Mouse (Mus musculus): Measurements from ENCODE around the gene Col16a1. TPM values are rescaled to one million over a fixed set of nuclear protein-coding genes. Genes with fewer than 3 reads are reported as not detected.
A peak's percentile ranks its signal among the peaks of the same experiment; 100 is the strongest.

Gene Col16a1
- polyA plus RNA-seq, 1 experiment from 2014 or later: 2.5 TPM

- no peak overlapping the region for H3K27ac ChIP-seq
- no peaks in the 10 kb centered on the region for H3K9me3 ChIP-seq (replicated peaks)
- ATAC-seq: no peak
- no peak overlapping the region for H3K4me2 ChIP-seq
- H3K4me3 ChIP-seq: no peak overlapping the region
- 72% methylated on average over 8 of the region's 8 CpGs for WGBS
- peaks cover 61% of the 10 kb centered on the region for H3K36me3 ChIP-seq (ENCODE audit: poor library complexity, severe bottlenecking)
- H3K27me3 ChIP-seq: no peaks in the 10 kb centered on the region
- H3K4me1 ChIP-seq: no peaks in the 10 kb centered on the region
- H3K9ac ChIP-seq: no peak overlapping the region
Observed at GRCm38 (mm10) chr4:130121560-130121959, 73.9 kb downstream of the Col16a1 start.

- 85% methylated on average over 5 of the region's 5 CpGs for WGBS
- no peaks in the 10 kb centered on the region for H3K4me1 ChIP-seq
- no peak overlapping the region for H3K4me3 ChIP-seq
- ATAC-seq: no peak
- H3K27me3 ChIP-seq: no peaks in the 10 kb centered on the region
- H3K4me2 ChIP-seq: no peak overlapping the region
- H3K36me3 ChIP-seq (ENCODE audit: poor library complexity, severe bottlenecking): peaks cover 71% of the 10 kb centered on the region
- no peaks in the 10 kb centered on the region for H3K9me3 ChIP-seq (replicated peaks)
- no peak overlapping the region for H3K27ac ChIP-seq
- H3K9ac ChIP-seq: no peak overlapping the region
Observed at GRCm38 (mm10) chr4:130123020-130123419, 75.4 kb downstream of the Col16a1 start.

GRCm38 (mm10) chr4:130124110-130124509 lies 76.5 kb downstream of the Col16a1 start:
- no peak overlapping the region for H3K4me3 ChIP-seq
- WGBS: 89% methylated on average over 4 of the region's 4 CpGs
- no peak overlapping the region for H3K4me2 ChIP-seq
- no peak overlapping the region for H3K9ac ChIP-seq
- H3K4me1 ChIP-seq: no peaks in the 10 kb centered on the region
- ATAC-seq: no peak
- no peaks in the 10 kb centered on the region for H3K27me3 ChIP-seq
- peaks cover 76% of the 10 kb centered on the region for H3K36me3 ChIP-seq (ENCODE audit: poor library complexity, severe bottlenecking)
- no peaks in the 10 kb centered on the region for H3K9me3 ChIP-seq (replicated peaks)
- no peak overlapping the region for H3K27ac ChIP-seq

- Histone ChIP-seq H3K4me2 (no peak overlapping the region), H3K36me3 (ENCODE audit: poor library complexity, severe bottlenecking) (peaks cover 76% of the 10 kb centered on the region), H3K9me3 (replicated peaks) (no peaks in the 10 kb centered on the region), H3K27me3 (no peaks in the 10 kb centered on the region), H3K4me3 (no peak overlapping the region), H3K27ac (no peak overlapping the region), H3K9ac (no peak overlapping the region), H3K4me1 (no peaks in the 10 kb centered on the region)
- WGBS: 93% methylated on average over 6 of the region's 6 CpGs
- ATAC-seq: no peak
Observed at GRCm38 (mm10) chr4:130125164-130125563, 77.5 kb downstream of the Col16a1 start.

- H3K9me3 ChIP-seq (replicated peaks): no peaks in the 10 kb centered on the region
- H3K9ac ChIP-seq: no peak overlapping the region
- no peak overlapping the region for H3K4me3 ChIP-seq
- WGBS: 90% methylated on average over 5 of the region's 5 CpGs
- H3K4me1 ChIP-seq: no peaks in the 10 kb centered on the region
- H3K27ac ChIP-seq: no peak overlapping the region
- H3K27me3 ChIP-seq: no peaks in the 10 kb centered on the region
- H3K4me2 ChIP-seq: no peak overlapping the region
- no peak for ATAC-seq
- peaks cover 75% of the 10 kb centered on the region for H3K36me3 ChIP-seq (ENCODE audit: poor library complexity, severe bottlenecking)
Observed at GRCm38 (mm10) chr4:130125935-130126334, 78.3 kb downstream of the Col16a1 start.

- Histone ChIP-seq H3K27ac (no peak overlapping the region), H3K36me3 (ENCODE audit: poor library complexity, severe bottlenecking) (peaks cover 46% of the 10 kb centered on the region), H3K4me1 (0 out of 2 replicates have a peak, but pooled peaks cover 4% of the 10 kb centered on the region), H3K27me3 (no peaks in the 10 kb centered on the region), H3K9me3 (replicated peaks) (no peaks in the 10 kb centered on the region), H3K4me2 (no peak overlapping the region), H3K4me3 (no peak overlapping the region), H3K9ac (no peak overlapping the region)
- WGBS: 84% methylated on average over 5 of the region's 5 CpGs
- ATAC-seq: no peak
Observed at GRCm38 (mm10) chr4:130128907-130129306, 81.3 kb downstream of the Col16a1 start.

GRCm38 (mm10) chr4:130130082-130130481 lies 82.4 kb downstream of the Col16a1 start:
- Histone ChIP-seq H3K36me3 (ENCODE audit: poor library complexity, severe bottlenecking) (peaks cover 34% of the 10 kb centered on the region), H3K4me2 (no peak overlapping the region), H3K9ac (no peak overlapping the region), H3K27ac (no peak overlapping the region), H3K27me3 (no peaks in the 10 kb centered on the region), H3K4me1 (0 out of 2 replicates have a peak, but pooled peaks cover 4% of the 10 kb centered on the region), H3K9me3 (replicated peaks) (no peaks in the 10 kb centered on the region), H3K4me3 (no peak overlapping the region)
- ATAC-seq: no peak
- 67% methylated on average over 10 of the region's 10 CpGs for WGBS

- 56% methylated on average over 13 of the region's 13 CpGs for WGBS
- ATAC-seq: no peak
- Histone ChIP-seq H3K4me1 (0 out of 2 replicates have a peak, but pooled peaks cover 4% of the 10 kb centered on the region), H3K27ac (no peak overlapping the region), H3K9me3 (replicated peaks) (no peaks in the 10 kb centered on the region), H3K4me2 (no peak overlapping the region), H3K4me3 (no peak overlapping the region), H3K27me3 (no peaks in the 10 kb centered on the region), H3K9ac (no peak overlapping the region), H3K36me3 (ENCODE audit: poor library complexity, severe bottlenecking) (peaks cover 27% of the 10 kb centered on the region)
Observed at GRCm38 (mm10) chr4:130130641-130131350, 83.2 kb downstream of the Col16a1 start.

GRCm38 (mm10) chr4:130131448-130132105 lies 83.9 kb downstream of the Col16a1 start:
- 0 out of 2 replicates have a peak, but pooled peaks cover 4% of the 10 kb centered on the region for H3K4me1 ChIP-seq
- H3K4me2 ChIP-seq: no peak overlapping the region
- H3K36me3 ChIP-seq (ENCODE audit: poor library complexity, severe bottlenecking): peaks cover 19% of the 10 kb centered on the region
- ATAC-seq: no peak
- H3K27me3 ChIP-seq: peaks cover 5% of the 10 kb centered on the region; the same call in 1 of the 2 replicates
- WGBS: 83% methylated on average over 7 of the region's 7 CpGs
- no peak overlapping the region for H3K9ac ChIP-seq
- H3K4me3 ChIP-seq: no peak overlapping the region
- no peaks in the 10 kb centered on the region for H3K9me3 ChIP-seq (replicated peaks)
- H3K27ac ChIP-seq: no peak overlapping the region

- 59% methylated on average over 6 of the region's 6 CpGs for whole genome bisulfite sequencing
- Histone ChIP-seq H3K4me2 (no peak overlapping the region), H3K4me3 (no peak overlapping the region), H3K4me1 (0 out of 2 replicates have a peak, but pooled peaks cover 4% of the 10 kb centered on the region), H3K27me3 (peaks cover 23% of the 10 kb centered on the region), H3K9ac (no peak overlapping the region), H3K9me3 (replicated peaks) (no peaks in the 10 kb centered on the region), H3K36me3 (ENCODE audit: poor library complexity, severe bottlenecking) (0 out of 2 replicates have a peak, but pooled peaks cover 2% of the 10 kb centered on the region), H3K27ac (no peak overlapping the region)
- no peak for ATAC-seq
Observed at GRCm38 (mm10) chr4:130133399-130133798, 85.8 kb downstream of the Col16a1 start.

- Histone ChIP-seq H3K4me3 (peak overlapping the region; percentile 43), H3K4me1 (peaks cover 21% of the 10 kb centered on the region), H3K27me3 (peaks cover 62% of the 10 kb centered on the region), H3K27ac (no peak overlapping the region), H3K9me3 (replicated peaks) (no peaks in the 10 kb centered on the region), H3K4me2 (peak overlapping the region; percentile 88), H3K36me3 (ENCODE audit: poor library complexity, severe bottlenecking) (no peaks in the 10 kb centered on the region), H3K9ac (peak overlapping the region; percentile 62)
- under 1% methylated on average over 52 of the region's 57 CpGs for WGBS
- ATAC-seq: peak; percentile 86
Observed at GRCm38 (mm10) chr4:130138441-130139213, 91.0 kb downstream of the Col16a1 start.

- H3K27me3 ChIP-seq: peaks cover 62% of the 10 kb centered on the region
- ATAC-seq: no peak
Observed at GRCm38 (mm10) chr4:130139214-130139492, 91.5 kb downstream of the Col16a1 start, which contains the start of gene Hcrtr1. Gene Hcrtr1, minus strand, starts transcription at chr4:130139359.

More at GRCm38 (mm10) chr4:130139214-130139492, 91.5 kb downstream of the Col16a1 start, which contains the start of gene Hcrtr1:
- under 1% methylated on average over 14 of the region's 15 CpGs for WGBS
- H3K4me2 ChIP-seq: peak within 1 kb of the TSS; percentile 88
- H3K9me3 ChIP-seq (replicated peaks): no peaks in the 10 kb centered on the region
- no peaks in the 10 kb centered on the region for H3K36me3 ChIP-seq (ENCODE audit: poor library complexity, severe bottlenecking)
- H3K4me3 ChIP-seq: peak within 1 kb of the TSS; percentile 43
- H3K27ac ChIP-seq: no peak within 1 kb of the TSS
- peak within 1 kb of the TSS; percentile 62 for H3K9ac ChIP-seq
- H3K4me1 ChIP-seq: peaks cover 21% of the 10 kb centered on the region

Data from forebrain, embryonic 13.5 days (tissue).